Mouse (Mus musculus): ENCODE measurements around the gene Ccdc42. TPM values are rescaled to one million over a fixed set of nuclear protein-coding genes. Genes with fewer than 3 reads are reported as not detected.

The Ccdc42 gene
- total RNA-seq (2023): not detected

DNA sequence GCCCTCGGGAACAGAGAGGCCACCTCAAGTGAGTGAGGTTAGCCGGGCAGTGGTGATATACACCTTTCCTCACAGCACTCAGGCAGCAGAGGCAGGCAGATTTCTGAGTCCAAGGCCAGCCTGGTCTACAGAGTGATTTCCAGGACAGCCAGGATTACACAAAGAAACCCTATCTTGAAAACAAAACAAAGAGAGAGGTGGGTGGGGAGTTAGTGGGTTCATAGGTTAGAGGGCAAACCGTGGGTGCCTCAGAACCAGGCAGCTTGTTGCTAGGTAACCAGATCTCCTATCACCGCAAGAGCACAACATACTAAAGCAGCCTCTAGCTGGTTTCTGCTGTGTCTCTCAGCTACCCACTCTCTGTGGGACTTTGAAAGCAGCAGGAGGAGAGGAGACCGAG lies at the start of gene Ccdc42:
Gene Ccdc42 (plus strand): TSS at position 301 of the 400 bp plus-strand sequence.

DNA sequence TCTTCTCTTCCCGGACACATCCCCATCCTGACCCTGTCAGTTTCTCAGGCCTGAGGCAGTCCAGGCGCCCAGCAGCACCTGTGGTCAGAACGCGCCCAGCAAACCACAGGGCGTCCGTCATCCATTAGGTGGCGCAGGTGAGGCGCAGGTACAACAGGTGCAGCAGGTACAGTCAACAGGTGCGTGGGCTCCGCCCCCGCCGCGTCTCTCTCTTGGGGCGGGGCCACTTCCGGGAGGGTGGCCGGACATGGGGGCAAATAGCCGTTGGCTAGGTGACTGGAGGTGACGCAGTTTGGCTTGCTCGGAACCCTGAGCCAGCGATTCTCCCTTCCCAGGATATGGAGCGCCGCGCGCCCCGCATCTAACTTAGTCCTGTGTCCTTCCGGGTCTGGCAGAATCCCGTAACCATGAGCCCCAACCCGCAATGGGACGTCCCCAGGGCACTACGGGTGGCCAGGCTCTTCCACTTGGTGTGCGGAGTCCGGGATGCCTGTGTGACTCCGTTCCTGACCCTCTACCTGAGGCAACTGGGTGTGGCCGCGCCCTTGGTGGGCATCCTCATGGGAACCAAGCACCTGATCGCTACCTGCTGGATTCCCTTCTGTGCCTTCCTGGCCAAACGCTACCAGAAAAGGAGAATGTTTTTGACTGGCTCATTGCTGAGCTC lies 30.8 kb upstream of the Ccdc42 start, which contains the start of gene Mfsd6l:
Gene Mfsd6l (plus strand): TSS at position 269 of the 667 bp plus-strand sequence.

Other genes starting within 250 kb of the Ccdc42 start
- gene Ntn1, start 186.2 kb upstream of the Ccdc42 start, total RNA-seq (2023): under 1 TPM in 1 of 2 experiments, not detected in 1; 0.27 TPM
- gene Pik3r5, start 154.9 kb upstream of the Ccdc42 start, total RNA-seq (2023): 10 to 100 TPM; 89.1 to 99.7 TPM
- gene Pik3r6, start 84.0 kb upstream of the Ccdc42 start, total RNA-seq (2023): 10 to 100 TPM; 58.0 to 67.0 TPM
- gene Mfsd6l, start 30.8 kb upstream of the Ccdc42 start, total RNA-seq (2023): 1 to 10 TPM; 3.2 to 3.6 TPM
- 1 to 10 TPM; 3.1 to 8.5 TPM for gene Myh10, start 104.5 kb downstream of the Ccdc42 start, total RNA-seq (2023)

Measured in neutrophil, adult 59 days (primary cell).